ENCODE assay signal across 8 mouse cellular contexts in genomic region chr19:46502069-46502455, GRCm38 (mm10). TPM values are rescaled to one million over a fixed set of nuclear protein-coding genes. Genes with fewer than 3 reads are reported as not detected.
DNase-seq lines count a peak whose midpoint lies in the region; ATAC-seq lines count a peak whose summit lies in the region.

No protein-coding gene starts in this region.

- peak overlapping the region; percentile 95 for H3K9ac ChIP-seq in embryonic facial prominence, embryonic 13.5 days

- DNase-seq in adrenal gland, postnatal 25 days = peak; percentile 85
- DNase-seq in heart, postnatal 10 days = peak; percentile 87 to 88
- peak; percentile 79 to 87 for DNase-seq in layer of hippocampus, adult 18-20 months (ENCODE audit: low spot score in 2 of 2)
- DNase-seq in lung, postnatal 10 days = peak; percentile 88
- DNase-seq in right cerebral cortex, postnatal 4 days = peak; percentile 74
- peak; percentile 67 to 80 for DNase-seq in urinary bladder, postnatal 36 days (ENCODE audit: low spot score in 2 of 2)

- WGBS in embryonic facial prominence, embryonic 13.5 days = under 1% methylated on average over 43 of the region's 46 CpGs

- peaks cover 22% of the 10 kb centered on the region for H3K36me3 ChIP-seq in embryonic facial prominence, embryonic 13.5 days

- peak; percentile 8 for ATAC-seq in CD4-positive, CD25-positive, alpha-beta regulatory T cell, adult 4 months
- ATAC-seq in embryonic facial prominence, embryonic 13.5 days (ENCODE audit: insufficient number of reproducible peaks, insufficient read depth, low FRiP score, low TSS enrichment, low read depth) = no peak

- intact Hi-C loops in heart, postnatal 10 days (cut with DNase I) = loop anchor here (2.0 kb wide), 2 partner anchors 47 to 105 kb away; partner anchors contain the start of gene Sufu

- peak overlapping the region; percentile 99 for H3K27ac ChIP-seq in embryonic facial prominence, embryonic 13.5 days

- H3K9me3 ChIP-seq in embryonic facial prominence, embryonic 13.5 days = no peaks in the 10 kb centered on the region

- peak overlapping the region; percentile 89 for H3K4me3 ChIP-seq in embryonic facial prominence, embryonic 13.5 days

- no peaks in the 10 kb centered on the region for H3K27me3 ChIP-seq in embryonic facial prominence, embryonic 13.5 days

- peak overlapping the region; percentile 98 for H3K4me2 ChIP-seq in embryonic facial prominence, embryonic 13.5 days

- H3K4me1 ChIP-seq in embryonic facial prominence, embryonic 13.5 days = peaks cover 44% of the 10 kb centered on the region

RNA-seq across cellular contexts. Expression of gene Trim8, which starts 0.6 kb away (rescaled TPM):
- 10 to 100 TPM; 16.3 to 21.5 TPM for polyA plus RNA-seq in CD4-positive, CD25-positive, alpha-beta regulatory T cell, adult 4 months (2017; shearing (Covaris generic))
- 50.9 and 52.6 TPM in 2 replicates for total RNA-seq in adrenal gland, postnatal 25 days (2021)
- 16.7 and 17.6 TPM in 2 replicates for polyA plus RNA-seq in embryonic facial prominence, embryonic 13.5 days (2015; fragmentation: Nextera tagmentation; extraction: Ambion mirVana)
- 10 to 100 TPM; 49.9 to 50.6 TPM for total RNA-seq in heart, postnatal 10 days (2021)
- total RNA-seq in layer of hippocampus, adult 18-20 months (2021) = 100 to 1,000 TPM; 110 to 112 TPM
